Mouse (Mus musculus): ENCODE results near the gene Msx2. TPM values are rescaled to one million over a fixed set of nuclear protein-coding genes. Genes with fewer than 3 reads are reported as not detected.

Gene Msx2
- total RNA-seq, 2 experiments from 2014 or later = 0.59 to 0.91 TPM

DNA sequence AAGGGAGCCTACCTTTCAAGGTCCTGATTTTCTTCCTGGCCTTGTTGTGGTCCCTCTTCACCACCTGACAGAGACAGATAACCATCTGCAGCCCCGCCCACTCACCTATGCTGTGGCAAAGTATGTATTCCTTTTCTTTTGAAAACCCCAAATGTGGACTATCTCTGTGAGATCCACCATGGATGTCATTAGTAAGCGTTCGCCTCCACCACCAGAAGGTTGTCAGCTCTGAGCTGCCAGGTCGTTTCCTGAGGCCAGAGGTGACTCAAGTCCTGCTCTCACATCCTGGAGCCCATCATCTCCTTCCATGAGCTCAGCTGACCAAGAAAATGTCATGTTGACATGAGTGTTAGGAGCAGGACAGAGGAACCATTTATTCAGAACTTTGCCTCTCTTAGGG, 52.1 kb downstream of the Msx2 start:
- no peak for DNase-seq (ENCODE audit: low spot score)
- intact Hi-C loops (cut with DNase I) = no loop called here

DNA sequence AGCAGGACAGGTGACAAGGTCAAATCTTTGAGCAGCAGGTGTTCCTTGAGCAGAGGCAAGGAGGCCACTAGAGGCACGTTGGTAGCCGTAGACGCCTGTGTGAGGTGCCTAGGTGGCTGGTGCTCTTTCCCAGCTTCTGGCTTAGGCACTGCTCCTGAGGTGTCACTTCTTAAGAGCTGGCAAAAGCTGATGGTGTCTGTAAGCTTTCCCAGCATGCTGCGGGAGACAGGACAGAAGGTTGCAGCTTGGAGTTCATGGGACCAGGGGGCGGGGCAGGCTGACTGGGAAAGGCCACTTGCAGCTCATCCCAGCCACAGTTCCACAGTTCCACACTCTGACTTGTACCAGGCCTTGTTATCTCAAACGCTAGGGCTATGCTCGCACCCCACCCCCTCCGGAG, 53.2 kb downstream of the Msx2 start:
- intact Hi-C loops (cut with DNase I) = no loop called here
- DNase-seq (ENCODE audit: low spot score) = no peak

DNA sequence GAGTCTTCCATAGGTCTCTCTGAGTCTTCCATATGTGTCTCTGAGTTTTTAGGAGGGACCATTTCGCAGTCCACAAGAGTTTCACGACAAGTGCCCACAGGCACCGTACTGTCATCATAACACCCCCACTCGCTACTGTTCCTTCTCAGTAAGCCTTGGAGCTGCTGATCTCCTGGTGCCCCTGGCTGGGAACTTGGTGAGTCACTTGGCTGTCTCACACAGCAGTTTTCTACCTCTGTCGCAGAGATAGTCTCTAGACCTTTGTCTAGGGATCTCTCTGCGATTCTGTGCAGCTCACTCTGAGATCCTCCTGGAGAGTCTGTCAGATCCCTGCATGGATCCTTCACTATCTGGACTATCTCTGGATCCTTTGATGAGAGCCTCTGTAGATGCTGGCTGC, 55.2 kb downstream of the Msx2 start:
- DNase-seq (ENCODE audit: low spot score) = no peak
- intact Hi-C loops (cut with DNase I) = no loop called here

Other genes starting within 250 kb of the Msx2 start
- gene Ror2, start 186.9 kb downstream of the Msx2 start, total RNA-seq (2021) = 1 to 10 TPM; 1.5 to 1.8 TPM
- 10 to 100 TPM; 13.7 to 13.9 TPM for gene Sptlc1, start 95.7 kb downstream of the Msx2 start, total RNA-seq (2021)